Mouse (Mus musculus) limb, embryonic 13.5 days (tissue): ENCODE measurements at regions not wholly inside any gene's neighbourhood (a gene's known extent, or its start where the extent isn't known, plus 50 kb on each side); places are given as distances from the start of the nearest gene placed in this dataset.
"Not testable (repeated sequence)": the region's sequence is repeated elsewhere in the genome, so short reads cannot be mapped to it uniquely, and the experiment has no call there.

ENCODE experiments used
- ATAC-seq: fragments of 200-750 bp; cut with Nextera tagmentation; 2 replicates; pipeline ENCODE4 v1.8.0; 2017; ENCODE audit warnings: low read depth, moderate number of reproducible peaks, moderate TSS enrichment; ENCODE audit not compliant: low FRiP score
- H3K27ac ChIP-seq: fragments of 300-500 bp; sonication (generic); 2 replicates; pipeline ENCODE4 v1.5.1; 2015; ENCODE audit warnings: inconsistent platforms, mild to moderate bottlenecking, moderate library complexity
- H3K27me3 ChIP-seq: fragments of 300-500 bp; sonication (generic); 2 replicates; pipeline ENCODE4 v1.6.1; 2015; ENCODE audit warnings: mild to moderate bottlenecking, inconsistent platforms
- H3K36me3 ChIP-seq: fragments of 300-500 bp; sonication (generic); 2 replicates; pipeline ENCODE4 v1.6.1; 2015; ENCODE audit warnings: inconsistent platforms, mild to moderate bottlenecking, moderate library complexity
- H3K4me1 ChIP-seq: fragments of 300-500 bp; sonication (generic); 2 replicates; pipeline ENCODE4 v1.6.1; 2015; ENCODE audit warnings: inconsistent platforms
- H3K4me2 ChIP-seq: fragments of 300-500 bp; sonication (generic); replicated peaks from 2 replicates; pipeline ENCODE4 v1.6.1; 2015; ENCODE audit warnings: inconsistent platforms, mild to moderate bottlenecking, moderate library complexity
- H3K4me3 ChIP-seq: fragments of 300-500 bp; sonication (generic); 2 replicates; pipeline ENCODE4 v1.5.1; 2015; ENCODE audit warnings: moderate library complexity, mild to moderate bottlenecking, inconsistent platforms
- H3K9ac ChIP-seq: fragments of 300-500 bp; sonication (generic); 2 replicates; pipeline ENCODE4 v1.6.1; 2015; ENCODE audit warnings: mild to moderate bottlenecking, inconsistent platforms
- H3K9me3 ChIP-seq: fragments of 300-500 bp; sonication (generic); 2 replicates; pipeline ENCODE4 v1.6.1; 2016; ENCODE audit warnings: inconsistent platforms
- WGBS: fragments of 180-500 bp; shearing (Covaris S2); methylation state at CpG from one replicate; pipeline ENCODE4 v1.1.7; 2015; 5-methylcytosine and 5-hydroxymethylcytosine counted together

DNA sequence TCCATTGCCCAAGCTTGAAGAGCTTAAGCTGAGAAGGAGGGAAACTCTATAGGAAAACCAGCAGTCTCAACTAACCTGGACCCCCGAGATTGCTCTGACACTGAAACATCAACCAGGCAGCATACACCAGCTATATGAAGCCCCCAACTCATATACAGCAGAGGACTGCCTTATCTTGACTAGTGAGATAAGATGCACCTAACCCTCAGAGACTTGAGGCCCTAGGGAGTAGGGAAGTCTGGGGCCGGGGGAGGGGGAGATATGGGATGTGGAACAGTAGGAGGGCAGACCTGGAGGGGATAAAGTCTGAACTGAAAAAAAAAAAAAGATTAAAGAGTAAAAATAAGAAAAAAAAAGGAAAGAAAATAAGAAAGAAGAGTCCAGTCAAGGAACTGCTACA, 540.5 kb upstream of the Pkdcc start:
- no peaks in the 10 kb centered on the region for H3K9me3 ChIP-seq
- H3K4me2 ChIP-seq: no peak overlapping the region
- H3K27me3 ChIP-seq: no peaks in the 10 kb centered on the region
- H3K36me3 ChIP-seq: no peaks in the 10 kb centered on the region
- ATAC-seq: no peak
- 85% methylated on average over 2 of the region's 2 CpGs for WGBS
- H3K9ac ChIP-seq: no peak overlapping the region
- no peak overlapping the region for H3K4me3 ChIP-seq
- H3K4me1 ChIP-seq: no peaks in the 10 kb centered on the region
- no peak overlapping the region for H3K27ac ChIP-seq

GRCm38 (mm10) chr17:82666557-82666956, 548.5 kb upstream of the Pkdcc start:
- H3K4me3 ChIP-seq, H3K27ac ChIP-seq, ATAC-seq, H3K4me2 ChIP-seq, H3K36me3 ChIP-seq, H3K9ac ChIP-seq, H3K27me3 ChIP-seq, H3K9me3 ChIP-seq, H3K4me1 ChIP-seq: not testable (repeated sequence)
- 100% methylated on average over 1 of the region's 1 CpGs for WGBS

DNA sequence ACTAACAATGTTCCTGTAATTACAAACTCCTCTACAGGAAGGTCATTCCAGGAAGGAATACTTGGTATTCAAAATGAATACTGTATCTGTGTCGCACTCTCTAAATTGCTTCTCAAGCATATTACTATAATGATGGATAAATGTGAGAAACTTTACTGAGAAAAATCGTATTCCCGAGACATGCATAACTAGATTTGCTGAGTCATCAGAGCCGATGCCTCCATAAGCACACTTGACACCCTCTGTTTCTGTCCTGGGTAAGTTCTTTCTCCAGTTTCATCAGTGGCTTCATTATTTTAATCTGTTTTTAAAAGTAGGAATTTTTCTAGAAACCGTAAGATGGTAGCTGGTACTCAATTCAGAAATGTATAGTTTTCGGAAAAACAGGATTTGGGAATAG, 550.7 kb upstream of the Pkdcc start:
- H3K4me3 ChIP-seq: no peak overlapping the region
- no peaks in the 10 kb centered on the region for H3K27me3 ChIP-seq
- H3K9me3 ChIP-seq: no peaks in the 10 kb centered on the region
- no peak for ATAC-seq
- no peak overlapping the region for H3K4me2 ChIP-seq
- H3K4me1 ChIP-seq: no peaks in the 10 kb centered on the region
- WGBS: 83% methylated on average over 6 of the region's 6 CpGs
- H3K36me3 ChIP-seq: no peaks in the 10 kb centered on the region
- no peak overlapping the region for H3K27ac ChIP-seq
- H3K9ac ChIP-seq: no peak overlapping the region

DNA sequence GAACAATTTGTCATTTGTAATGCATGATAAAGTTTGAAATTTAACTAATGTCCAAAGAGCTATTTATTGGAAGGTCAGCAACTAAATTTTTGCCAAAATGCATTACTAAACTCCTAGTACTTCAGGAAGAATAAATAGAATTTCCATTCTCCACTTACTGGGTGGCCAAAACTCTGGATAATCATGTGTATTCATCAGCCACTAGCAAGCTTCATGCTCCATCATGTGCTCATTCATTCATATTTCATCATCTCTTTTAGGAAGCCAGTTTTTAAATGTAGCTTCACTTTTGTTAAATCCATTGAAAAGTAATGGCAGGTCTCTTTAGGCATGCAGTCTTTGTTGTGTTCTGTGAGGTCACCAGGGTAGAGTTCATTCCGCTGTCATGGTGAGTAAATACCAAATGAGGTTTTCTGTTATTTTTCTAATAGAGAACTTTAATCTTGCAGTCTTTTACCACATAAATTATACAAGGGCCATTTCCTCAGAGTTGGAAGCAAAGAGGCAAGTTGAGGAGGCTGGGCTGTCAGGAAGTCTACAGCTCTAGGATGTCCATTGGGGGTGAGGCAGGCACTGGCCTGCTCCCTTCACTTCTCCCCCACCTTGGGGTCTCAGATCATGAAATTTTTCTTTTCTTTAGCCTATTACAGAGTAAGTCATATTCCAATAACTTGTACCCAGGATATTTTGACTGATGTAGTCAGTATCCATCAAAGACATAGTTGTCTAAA, 578.5 kb upstream of the Pkdcc start:
- H3K27me3 ChIP-seq: no peaks in the 10 kb centered on the region
- H3K9ac ChIP-seq: no peak overlapping the region
- no peak overlapping the region for H3K4me2 ChIP-seq
- ATAC-seq: no peak
- H3K4me3 ChIP-seq: no peak overlapping the region
- H3K27ac ChIP-seq: no peak overlapping the region
- WGBS: 84% methylated on average over 1 of the region's 1 CpGs
- no peaks in the 10 kb centered on the region for H3K36me3 ChIP-seq
- no peaks in the 10 kb centered on the region for H3K9me3 ChIP-seq
- H3K4me1 ChIP-seq: no peaks in the 10 kb centered on the region

DNA sequence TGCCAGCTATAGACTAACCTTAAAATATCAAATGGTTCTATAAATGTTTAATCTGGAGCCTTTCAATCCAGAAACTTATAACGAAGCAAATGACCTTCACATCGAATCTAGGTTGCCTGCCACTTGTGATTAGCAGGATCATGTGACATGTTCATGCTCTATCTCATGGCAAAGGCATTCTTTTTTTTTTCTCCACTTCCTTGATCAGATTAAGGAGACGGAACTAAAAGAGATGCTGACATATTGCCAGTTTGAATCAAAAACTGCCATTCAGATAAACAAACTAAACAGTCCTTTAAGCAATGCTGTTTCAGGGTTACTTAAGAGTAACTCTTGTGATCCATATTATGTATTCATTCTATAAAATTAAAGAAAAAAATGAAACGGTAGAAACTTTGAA, 579.2 kb upstream of the Pkdcc start:
- no peak overlapping the region for H3K9ac ChIP-seq
- H3K4me3 ChIP-seq: no peak overlapping the region
- no peaks in the 10 kb centered on the region for H3K9me3 ChIP-seq
- no peaks in the 10 kb centered on the region for H3K27me3 ChIP-seq
- no peak for ATAC-seq
- H3K4me1 ChIP-seq: no peaks in the 10 kb centered on the region
- no peaks in the 10 kb centered on the region for H3K36me3 ChIP-seq
- WGBS: 71% methylated on average over 4 of the region's 4 CpGs
- H3K4me2 ChIP-seq: no peak overlapping the region
- no peak overlapping the region for H3K27ac ChIP-seq

DNA sequence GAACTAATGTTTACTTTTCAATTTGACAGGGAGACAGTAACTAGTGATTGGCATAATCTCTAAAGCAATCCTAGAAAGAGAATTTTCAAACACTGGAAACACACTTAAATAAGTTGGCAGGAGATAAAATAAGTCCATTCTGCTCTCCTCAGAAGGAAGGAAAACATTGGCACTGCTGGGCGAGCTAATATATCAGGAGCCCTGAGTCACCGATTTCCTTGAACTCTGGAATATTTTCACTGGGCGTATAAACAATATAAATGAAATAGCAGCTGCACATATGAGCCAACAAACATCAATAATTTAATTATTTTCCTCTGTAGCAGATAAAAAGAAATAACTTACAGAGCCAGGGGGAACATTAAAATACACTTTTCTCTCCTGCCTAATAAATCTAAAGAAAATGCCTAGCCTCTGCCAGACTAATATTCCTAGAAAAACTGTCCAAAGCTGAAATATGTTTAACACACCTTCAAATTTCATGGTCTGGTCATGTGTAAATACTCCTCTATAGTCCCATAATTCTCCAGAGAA, 608.4 kb upstream of the Pkdcc start:
- no peak overlapping the region for H3K4me2 ChIP-seq
- H3K9me3 ChIP-seq: no peaks in the 10 kb centered on the region
- H3K9ac ChIP-seq: no peak overlapping the region
- WGBS: 57% methylated on average over 3 of the region's 3 CpGs
- H3K4me1 ChIP-seq: no peaks in the 10 kb centered on the region
- H3K36me3 ChIP-seq: no peaks in the 10 kb centered on the region
- no peak overlapping the region for H3K4me3 ChIP-seq
- no peak overlapping the region for H3K27ac ChIP-seq
- H3K27me3 ChIP-seq: no peaks in the 10 kb centered on the region
- peak; percentile 57; the same call in 1 of the 2 replicates for ATAC-seq

GRCm38 (mm10) chr17:82583801-82584200, 631.3 kb upstream of the Pkdcc start:
- WGBS: 37% methylated on average over 2 of the region's 2 CpGs
- H3K4me2 ChIP-seq: no peak overlapping the region
- no peak overlapping the region for H3K9ac ChIP-seq
- no peak overlapping the region for H3K4me3 ChIP-seq
- H3K36me3 ChIP-seq: no peaks in the 10 kb centered on the region
- ATAC-seq: no peak
- H3K27me3 ChIP-seq: no peaks in the 10 kb centered on the region
- H3K27ac ChIP-seq: no peak overlapping the region
- no peaks in the 10 kb centered on the region for H3K4me1 ChIP-seq
- H3K9me3 ChIP-seq: no peaks in the 10 kb centered on the region

DNA sequence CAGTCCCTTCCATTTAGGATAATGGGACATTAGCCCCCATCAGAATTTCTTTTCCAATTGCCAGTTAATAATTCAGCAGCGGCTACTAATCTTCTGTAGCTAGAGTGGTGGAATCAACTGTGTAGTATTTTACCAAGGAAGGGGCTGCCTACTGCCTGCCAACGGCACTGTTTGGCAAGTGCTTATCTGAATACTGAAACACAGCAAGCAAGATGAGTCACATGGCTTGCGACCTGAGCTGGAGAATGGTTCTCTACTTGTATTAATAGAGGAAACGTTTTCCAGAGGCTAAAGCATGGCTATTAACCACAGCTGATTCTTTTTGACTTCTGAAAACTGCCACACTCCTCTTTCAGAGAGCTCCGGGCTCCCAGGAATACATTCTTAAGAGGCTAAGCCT, 681.6 kb upstream of the Pkdcc start:
- Histone ChIP-seq H3K27me3 (no peaks in the 10 kb centered on the region), H3K9me3 (no peaks in the 10 kb centered on the region), H3K9ac (no peak overlapping the region), H3K4me2 (no peak overlapping the region), H3K4me3 (no peak overlapping the region), H3K27ac (no peak overlapping the region), H3K36me3 (no peaks in the 10 kb centered on the region), H3K4me1 (no peaks in the 10 kb centered on the region)
- ATAC-seq: no peak
- WGBS: 74% methylated on average over 5 of the region's 5 CpGs

DNA sequence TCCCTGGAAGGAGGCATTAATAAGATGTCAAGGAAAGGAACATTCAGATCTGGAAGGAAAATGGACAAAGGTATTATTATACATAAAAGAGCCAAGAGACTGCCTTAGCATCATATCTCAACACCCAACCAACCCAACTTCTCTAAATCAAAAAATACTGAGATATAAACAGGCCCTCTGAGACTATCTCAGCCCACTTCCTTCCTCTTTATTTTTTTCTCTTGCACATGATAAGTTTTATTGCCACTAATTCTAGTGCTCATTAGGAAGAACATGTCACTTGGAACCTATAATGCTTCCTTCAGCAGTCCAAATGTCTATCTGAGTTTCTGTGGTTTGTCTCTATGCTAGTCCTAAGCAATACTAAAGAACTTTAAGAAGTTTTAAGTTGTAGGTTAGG, 697.0 kb upstream of the Pkdcc start:
- H3K9me3 ChIP-seq: no peaks in the 10 kb centered on the region

DNA sequence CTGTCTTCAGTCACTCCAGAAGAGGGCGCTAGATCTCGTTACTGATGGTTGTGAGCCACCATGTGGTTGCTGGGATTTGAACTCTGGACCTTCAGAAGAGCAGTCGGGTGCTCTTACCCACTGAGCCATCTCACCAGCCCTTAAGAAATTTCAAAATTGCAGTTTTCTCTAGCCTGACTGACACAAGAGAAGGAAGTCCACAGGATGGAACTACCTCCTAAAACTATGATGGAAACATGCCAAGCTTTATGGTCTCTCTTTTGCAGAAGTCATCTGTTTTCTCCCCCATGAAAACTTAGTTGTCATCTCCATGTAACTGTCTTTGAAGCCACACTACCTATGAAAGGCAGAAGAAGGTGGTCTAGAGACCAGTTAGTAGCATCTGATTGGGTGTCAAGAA, 698.2 kb upstream of the Pkdcc start:
- no peaks in the 10 kb centered on the region for H3K4me1 ChIP-seq
- no peak overlapping the region for H3K9ac ChIP-seq
- no peak overlapping the region for H3K4me3 ChIP-seq
- H3K9me3 ChIP-seq: no peaks in the 10 kb centered on the region
- 72% methylated on average over 3 of the region's 3 CpGs for WGBS
- H3K27ac ChIP-seq: no peak overlapping the region
- ATAC-seq: no peak
- H3K4me2 ChIP-seq: no peak overlapping the region
- no peaks in the 10 kb centered on the region for H3K27me3 ChIP-seq
- no peaks in the 10 kb centered on the region for H3K36me3 ChIP-seq

More for the DNA sequence above, 697.0 kb upstream of the Pkdcc start:
- Histone ChIP-seq H3K4me3 (no peak overlapping the region), H3K4me1 (no peaks in the 10 kb centered on the region), H3K36me3 (no peaks in the 10 kb centered on the region), H3K4me2 (no peak overlapping the region), H3K27me3 (no peaks in the 10 kb centered on the region), H3K9ac (no peak overlapping the region), H3K27ac (no peak overlapping the region)
- no peak for ATAC-seq

DNA sequence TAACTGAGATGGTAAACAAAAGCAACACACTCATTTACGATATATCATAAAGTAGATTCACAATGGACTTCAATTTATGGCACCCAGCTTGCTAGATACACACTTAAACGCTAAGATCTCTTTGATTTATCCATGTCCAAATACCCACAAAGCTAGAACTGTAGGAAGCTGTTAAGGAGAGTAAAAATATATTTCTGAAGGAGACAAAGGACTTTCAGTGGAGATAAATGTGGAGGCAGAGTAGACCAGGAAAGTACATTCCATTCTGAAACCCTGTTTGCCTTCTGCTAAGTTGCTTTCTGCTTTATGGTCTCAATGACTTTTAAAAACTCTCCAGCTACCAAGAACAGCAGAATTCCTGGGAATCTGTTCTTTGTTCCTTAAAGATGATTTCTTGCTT, 701.3 kb upstream of the Pkdcc start:
- no peaks in the 10 kb centered on the region for H3K4me1 ChIP-seq
- WGBS: 55% methylated on average over 2 of the region's 2 CpGs

DNA sequence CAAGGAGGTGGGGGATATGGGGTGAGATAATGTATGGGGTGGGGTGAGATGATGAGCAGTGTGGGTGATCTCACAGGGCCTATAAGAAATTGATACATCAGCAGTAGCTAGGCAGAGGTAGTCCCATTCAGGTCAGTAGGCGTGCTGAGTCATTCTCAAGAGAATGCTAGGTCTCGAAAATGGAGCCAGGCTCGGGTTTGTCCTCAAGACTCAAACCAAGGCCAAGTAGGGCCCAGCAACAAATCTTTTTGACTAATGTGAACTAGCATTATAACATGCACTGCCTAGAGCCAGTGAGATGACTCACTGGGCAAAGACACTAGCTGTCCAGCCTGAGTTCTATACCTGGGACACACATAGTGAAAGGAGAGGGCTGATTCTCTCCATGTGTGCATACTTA, 710.8 kb upstream of the Pkdcc start:
- WGBS: 83% methylated on average over 3 of the region's 3 CpGs
- Histone ChIP-seq H3K4me2 (no peak overlapping the region), H3K4me1 (no peaks in the 10 kb centered on the region), H3K27me3 (no peaks in the 10 kb centered on the region), H3K4me3 (no peak overlapping the region), H3K27ac (no peak overlapping the region), H3K9me3 (no peaks in the 10 kb centered on the region), H3K9ac (no peak overlapping the region), H3K36me3 (no peaks in the 10 kb centered on the region)
- no peak for ATAC-seq

More for the DNA sequence above, 701.3 kb upstream of the Pkdcc start:
- no peaks in the 10 kb centered on the region for H3K9me3 ChIP-seq
- no peak overlapping the region for H3K9ac ChIP-seq
- no peak overlapping the region for H3K27ac ChIP-seq
- H3K4me3 ChIP-seq: no peak overlapping the region
- no peaks in the 10 kb centered on the region for H3K36me3 ChIP-seq
- no peak overlapping the region for H3K4me2 ChIP-seq
- H3K27me3 ChIP-seq: no peaks in the 10 kb centered on the region
- ATAC-seq: no peak

- Histone ChIP-seq H3K36me3 (no peaks in the 10 kb centered on the region), H3K27ac (no peak overlapping the region), H3K9ac (no peak overlapping the region), H3K9me3 (no peaks in the 10 kb centered on the region), H3K4me2 (no peak overlapping the region), H3K4me1 (no peaks in the 10 kb centered on the region), H3K27me3 (no peaks in the 10 kb centered on the region), H3K4me3 (no peak overlapping the region)
- no peak for ATAC-seq
- 17% methylated on average over 3 of the region's 3 CpGs for WGBS
These were observed 729.5 kb upstream of the Pkdcc start for GRCm38 (mm10) chr17:82485544-82485943.
